In genomic region chr14:103051159-103051769, GRCm38 (mm10) we compare ENCODE assay signal across 9 mouse cellular contexts. TPM values are rescaled to one million over a fixed set of nuclear protein-coding genes. Genes with fewer than 3 reads are reported as not detected.
DNase-seq lines count a peak whose midpoint lies in the region; ATAC-seq and TF ChIP-seq lines count a peak whose summit lies in the region.
"Had no signal": no experiment of that assay in that cellular context is flagged by ENCODE, and none has a peak within 500 bp of the region (broad histone marks: within the 10 kb centered on the region; RNA-seq: fewer than 3 reads in every experiment).

No protein-coding gene starts in this region.

- TF ChIP-seq POLR2A in thymus, adult 2 months (IDR thresholded peaks at IDR 0.05; ENCODE audit: control insufficient read depth, extremely low read depth, insufficient read depth, low read length, poor library complexity) = no peak

- no peaks in the 10 kb centered on the region for H3K4me1 ChIP-seq in ES-E14 (ENCODE audit: control insufficient read depth in 2 of 2, insufficient read depth in 2 of 2, low read length in 2 of 2, poor library complexity in 1 of 2)
- no peaks in the 10 kb centered on the region for H3K4me1 ChIP-seq in forebrain, embryonic 16.5 days (replicated peaks; ENCODE audit: control insufficient read depth, insufficient read depth, low read length)
- H3K4me1 ChIP-seq in lung, embryonic 15.5 days = no peaks in the 10 kb centered on the region
- H3K4me1 ChIP-seq in thymus, adult 2 months (replicated peaks; ENCODE audit: control insufficient read depth, insufficient read depth, low read length) = peaks cover 8% of the 10 kb centered on the region; the same call in 1 of the 2 replicates
- H3K4me1 ChIP-seq: limb, embryonic 13.5 days had no signal

- 35% methylated on average over 8 of the region's 8 CpGs for WGBS in forebrain, embryonic 16.5 days
- 37% methylated on average over 8 of the region's 8 CpGs for WGBS in lung, embryonic 15.5 days
- 24% methylated on average over 8 of the region's 8 CpGs for WGBS in thymus, adult 2 months

- in situ Hi-C loops in ES-E14 (cut with MboI; ENCODE audit: low sequenced_read_pairs in 2 of 2, unreplicated experiment in 2 of 2) = no loop called here

- H3K27ac ChIP-seq in ES-E14 (ENCODE audit: insufficient read depth, low read depth, low read length, poor library complexity, severe bottlenecking) = no peak overlapping the region
- H3K27ac ChIP-seq in forebrain, embryonic 16.5 days (ENCODE audit: low read length) = no peak overlapping the region
- no peak overlapping the region for H3K27ac ChIP-seq in layer of hippocampus, adult 2 months
- H3K27ac ChIP-seq in lung, embryonic 15.5 days = no peak overlapping the region
- no peak overlapping the region for H3K27ac ChIP-seq in thymus, adult 2 months (ENCODE audit: control insufficient read depth, insufficient read depth, low read length)
- H3K27ac ChIP-seq: limb, embryonic 13.5 days had no signal

- peak; percentile 76 for DNase-seq in ES-E14 (ENCODE audit: low read depth, low spot score)
- peak; percentile 67 for DNase-seq in c-Kit-positive CD71-positive TER-119-positive erythroid progenitor cells, embryonic 14.5 days (ENCODE audit: low spot score)
- DNase-seq in layer of hippocampus, adult 2 months (ENCODE audit: low spot score in 2 of 2) = peak; percentile 77
- DNase-seq in ovary, postnatal 10 days (ENCODE audit: low spot score) = peak; percentile 49
- peak; percentile 86 for DNase-seq in thymus, adult 2 months

- H3K36me3 ChIP-seq in ES-E14 (ENCODE audit: control insufficient read depth, insufficient read depth, low read length, poor library complexity, severe bottlenecking) = no peaks in the 10 kb centered on the region
- H3K36me3 ChIP-seq in forebrain, embryonic 16.5 days (ENCODE audit: control insufficient read depth, insufficient read depth) = no peaks in the 10 kb centered on the region
- no peaks in the 10 kb centered on the region for H3K36me3 ChIP-seq in lung, embryonic 15.5 days
- H3K36me3 ChIP-seq in thymus, adult 2 months (ENCODE audit: control insufficient read depth, insufficient read depth, low read length) = no peaks in the 10 kb centered on the region
- H3K36me3 ChIP-seq: limb, embryonic 13.5 days had no signal

- H3K4me2 ChIP-seq in forebrain, embryonic 16.5 days (ENCODE audit: low read length) = no peak overlapping the region
- no peak overlapping the region for H3K4me2 ChIP-seq in lung, embryonic 15.5 days
- H3K4me2 ChIP-seq: limb, embryonic 13.5 days had no signal

- TF ChIP-seq CTCF in layer of hippocampus, adult 2 months (conservative IDR thresholded peaks at IDR 0.05) = peak; percentile 99
- TF ChIP-seq CTCF in thymus, adult 2 months (IDR thresholded peaks at IDR 0.05; ENCODE audit: borderline replicate concordance, control insufficient read depth, extremely low read depth, insufficient read depth, low read length, poor library complexity) = peak; percentile 98

- no peak overlapping the region for H3K4me3 ChIP-seq in ES-E14 (ENCODE audit: insufficient read depth in 1 of 2, low read depth in 1 of 2, low read length in 2 of 2, poor library complexity in 1 of 2, severe bottlenecking in 1 of 2)
- no peak overlapping the region for H3K4me3 ChIP-seq in forebrain, embryonic 16.5 days (replicated peaks; ENCODE audit: low read length)
- H3K4me3 ChIP-seq in layer of hippocampus, adult 2 months = no peak overlapping the region
- H3K4me3 ChIP-seq in lung, embryonic 15.5 days = no peak overlapping the region
- no peak overlapping the region for H3K4me3 ChIP-seq in thymus, adult 2 months (ENCODE audit: control insufficient read depth, insufficient read depth, low read length)
- H3K4me3 ChIP-seq: limb, embryonic 13.5 days had no signal

- H3K27me3 ChIP-seq in forebrain, embryonic 16.5 days (replicated peaks; ENCODE audit: control insufficient read depth, insufficient read depth, low read length) = no peaks in the 10 kb centered on the region
- no peaks in the 10 kb centered on the region for H3K27me3 ChIP-seq in lung, embryonic 15.5 days
- H3K27me3 ChIP-seq in thymus, adult 2 months (ENCODE audit: control insufficient read depth, insufficient read depth, low read length) = no peaks in the 10 kb centered on the region
- H3K27me3 ChIP-seq: limb, embryonic 13.5 days had no signal

- ATAC-seq in forebrain, embryonic 16.5 days = peak; percentile 68; the same call in 1 of the 2 replicates
- peak; percentile 93 to 96 for ATAC-seq in hematopoietic stem cell, adult 5-6 weeks (replicated peaks in 1 of 2; ENCODE audit: insufficient read depth in 1 of 2, low FRiP score in 2 of 2, low TSS enrichment in 1 of 2, low read depth in 1 of 2, poor library complexity in 2 of 2, severe bottlenecking in 2 of 2)
- peak; percentile 72; the same call in 1 of the 2 replicates for ATAC-seq in lung, embryonic 15.5 days (ENCODE audit: borderline replicate concordance, extremely low read depth, low FRiP score, low TSS enrichment)

- no peaks in the 10 kb centered on the region for H3K9me3 ChIP-seq in ES-E14 (ENCODE audit: control insufficient read depth, insufficient read depth, low read depth, low read length)
- H3K9me3 ChIP-seq in forebrain, embryonic 16.5 days (ENCODE audit: control insufficient read depth, low read length) = no peaks in the 10 kb centered on the region
- no peaks in the 10 kb centered on the region for H3K9me3 ChIP-seq in lung, embryonic 15.5 days
- H3K9me3 ChIP-seq: limb, embryonic 13.5 days had no signal

- no peak overlapping the region for H3K9ac ChIP-seq in ES-E14 (ENCODE audit: insufficient read depth, low read depth, low read length, poor library complexity, severe bottlenecking)
- no peak overlapping the region for H3K9ac ChIP-seq in forebrain, embryonic 16.5 days (replicated peaks; ENCODE audit: low read depth, low read length)
- no peak overlapping the region for H3K9ac ChIP-seq in lung, embryonic 15.5 days
- H3K9ac ChIP-seq: limb, embryonic 13.5 days had no signal

TF ChIP-seq in ES-E14, 5 proteins besides CTCF, POLR2A, EP300 and RAD21:
- no peak for TF ChIP-seq MAFK (IDR thresholded peaks at IDR 0.05; ENCODE audit: insufficient read depth, low read depth, low read length)
- peak; percentile 36; the same call in 1 of the 2 replicates for TF ChIP-seq ZC3H11A (IDR thresholded peaks at IDR 0.05; ENCODE audit: borderline replicate concordance, low read depth, low read length)
- 0 out of 2 replicates have a peak, but pooled peaks have one; percentile 13 for TF ChIP-seq ZNF384 (IDR thresholded peaks at IDR 0.05; ENCODE audit: low read depth, low read length)

RNA-seq across cellular contexts. Expression of gene Acod1, which starts 4.5 kb away (rescaled TPM):
- not detected in 2 replicates for total RNA-seq in ES-E14 (2012; rRNA removed)
- not detected in 2 replicates for polyA plus RNA-seq in forebrain, embryonic 16.5 days (2015; fragmentation: Nextera tagmentation; extraction: Ambion mirVana)
- total RNA-seq in hematopoietic stem cell, adult 5-6 weeks (2017) = 0.19 and 1.4 TPM in 2 replicates
- not detected for total RNA-seq in layer of hippocampus, adult 2 months (2021)
- polyA plus RNA-seq in lung, embryonic 15.5 days (2015; fragmentation: Nextera tagmentation; extraction: Ambion mirVana) = not detected in 2 replicates
- polyA plus RNA-seq in thymus, adult 2 months (2012; rRNA removed) = 0.55 and 0.86 TPM in 2 replicates
- polyA plus RNA-seq: limb, embryonic 13.5 days had no signal

RNA-seq across cellular contexts. Expression of gene Cln5, which starts 18.8 kb away (rescaled TPM):
- 12.0 and 26.0 TPM in 2 replicates for total RNA-seq in ES-E14 (2012; rRNA removed)
- polyA plus RNA-seq in forebrain, embryonic 16.5 days (2015; fragmentation: Nextera tagmentation; extraction: Ambion mirVana) = 9.4 TPM in 2 replicates
- total RNA-seq in hematopoietic stem cell, adult 5-6 weeks (2017) = 44.9 and 47.3 TPM in 2 replicates
- 10 to 100 TPM; 10.1 to 10.2 TPM for total RNA-seq in layer of hippocampus, adult 2 months (2021)
- 30.8 and 31.5 TPM in 2 replicates for polyA plus RNA-seq in lung, embryonic 15.5 days (2015; fragmentation: Nextera tagmentation; extraction: Ambion mirVana)
- 21.6 and 23.4 TPM in 2 replicates for polyA plus RNA-seq in thymus, adult 2 months (2012; rRNA removed)

RNA-seq across cellular contexts. Expression of gene Fbxl3, which starts 48.1 kb away (rescaled TPM):
- 32.6 and 65.0 TPM in 2 replicates for total RNA-seq in ES-E14 (2012; rRNA removed)
- 26.5 and 31.0 TPM in 2 replicates for polyA plus RNA-seq in forebrain, embryonic 16.5 days (2015; fragmentation: Nextera tagmentation; extraction: Ambion mirVana)
- total RNA-seq in hematopoietic stem cell, adult 5-6 weeks (2017) = 96.4 and 144 TPM in 2 replicates
- 100 to 1,000 TPM; 101 to 102 TPM for total RNA-seq in layer of hippocampus, adult 2 months (2021)
- 25.3 and 26.1 TPM in 2 replicates for polyA plus RNA-seq in lung, embryonic 15.5 days (2015; fragmentation: Nextera tagmentation; extraction: Ambion mirVana)
- 105 and 113 TPM in 2 replicates for polyA plus RNA-seq in thymus, adult 2 months (2012; rRNA removed)
